Mouse (Mus musculus): ENCODE data around the gene Gm10424. TPM values are rescaled to one million over a fixed set of nuclear protein-coding genes. Genes with fewer than 3 reads are reported as not detected.
"Not testable (repeated sequence)": the region's sequence is repeated elsewhere in the genome, so short reads cannot be mapped to it uniquely, and the experiment has no call there.

The Gm10424 gene
- total RNA-seq (2021), result not detected

DNA sequence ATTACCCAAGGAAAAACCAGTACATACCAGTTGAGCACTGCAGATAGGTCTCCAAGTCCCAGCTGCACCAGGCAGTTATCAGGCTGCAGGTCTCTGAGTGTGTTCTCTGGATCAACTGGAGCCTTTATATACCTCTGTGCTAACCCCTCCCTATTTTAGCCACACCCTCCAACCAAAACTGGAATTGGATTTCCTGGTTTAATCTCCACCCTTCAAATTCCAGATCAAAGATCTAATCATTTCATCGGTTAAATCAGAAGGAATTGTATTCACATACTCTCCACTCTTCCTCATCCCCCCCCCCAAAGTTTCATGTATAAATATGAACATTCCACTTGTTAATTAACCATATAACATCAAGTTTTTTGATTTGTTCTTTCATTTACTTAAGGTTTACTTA is at the start of gene Gm10424:
Gm10424 (minus strand) TSS at position 101 of the 400 bp plus-strand sequence.
- intact Hi-C loops (cut with DNase I); DNase-seq (ENCODE audit: low spot score in 2 of 2): not testable (repeated sequence)

DNA sequence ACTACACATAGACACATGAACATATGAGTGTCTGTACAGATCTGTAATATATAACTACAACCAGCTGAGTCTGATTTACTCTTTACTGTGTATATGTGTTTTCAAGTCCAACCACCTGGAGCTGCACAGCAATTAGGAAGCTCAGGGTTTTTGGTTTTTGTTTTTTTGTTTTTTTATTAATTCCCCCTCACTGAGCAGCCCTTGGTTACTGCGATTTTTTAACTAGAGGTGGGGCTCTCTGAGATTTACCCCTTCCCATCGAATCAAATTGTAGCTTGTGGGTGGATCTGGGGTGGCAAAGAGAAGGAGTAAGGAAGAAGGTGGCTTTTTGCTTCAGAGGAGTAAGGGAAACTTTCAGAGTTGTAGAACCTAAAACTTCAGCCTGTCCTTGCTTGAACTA is 33.0 kb upstream of the Gm10424 start, which contains the start of gene Gm3259:
Gm3259 (plus strand) TSS at position 301 of the 400 bp plus-strand sequence.
- DNase-seq (ENCODE audit: low spot score in 2 of 2); intact Hi-C loops (cut with DNase I): not testable (repeated sequence)

Other genes starting within 250 kb of the Gm10424 start
- gene Gm7942, start 165.8 kb downstream of the Gm10424 start, total RNA-seq (2021), result not detected
- gene Gm16513, start 90.1 kb downstream of the Gm10424 start, total RNA-seq (2021), result not detected
- gene Gm3259, start 33.1 kb upstream of the Gm10424 start, total RNA-seq (2021), result not detected
- gene D5Ertd577e, start 184.0 kb upstream of the Gm10424 start, total RNA-seq (2021), result not detected
- not detected for gene Gm3286, start 238.0 kb upstream of the Gm10424 start, total RNA-seq (2021)

Measured in left cerebral cortex, postnatal 25 days (tissue).